Mouse (Mus musculus) testis, adult 2 months (tissue): ENCODE measurements around the gene Irak4. TPM values are rescaled to one million over a fixed set of nuclear protein-coding genes. Genes with fewer than 3 reads are reported as not detected.
A peak's percentile ranks its signal among the peaks of the same experiment; 100 is the strongest.

Experiments
- H3K27ac ChIP-seq: fragments of 200-500 bp; 2 replicates; pipeline ENCODE4 v1.5.1; 2012; ENCODE audit warnings: low read depth, low read length; ENCODE audit not compliant: control insufficient read depth, insufficient read depth
- H3K27me3 ChIP-seq: fragments of 200-500 bp; 2 replicates; pipeline ENCODE4 v1.6.1; 2012; ENCODE audit warnings: mild to moderate bottlenecking, low read length, moderate library complexity; ENCODE audit not compliant: control insufficient read depth, insufficient read depth
- H3K36me3 ChIP-seq: fragments of 200-500 bp; 2 replicates; pipeline ENCODE4 v1.6.1; 2012; ENCODE audit warnings: mild to moderate bottlenecking, low read length; ENCODE audit not compliant: control insufficient read depth, insufficient read depth
- H3K4me1 ChIP-seq: fragments of 200-500 bp; 2 replicates; pipeline ENCODE4 v1.6.1; 2012; ENCODE audit warnings: low read length; ENCODE audit not compliant: control insufficient read depth, insufficient read depth
- H3K4me3 ChIP-seq: fragments of 200-500 bp; 2 replicates; pipeline ENCODE4 v1.5.1; 2012; ENCODE audit warnings: low read depth, mild to moderate bottlenecking, low read length, moderate library complexity, mixed read lengths; ENCODE audit not compliant: control insufficient read depth
- CTCF ChIP-seq: fragments of 200-500 bp; IDR thresholded peaks from 2 replicates; pipeline ENCODE4 v1.5.1; 2012; ENCODE audit warnings: low read depth, mild to moderate bottlenecking, inconsistent platforms, low read length, moderate library complexity; ENCODE audit not compliant: control insufficient read depth, insufficient read depth, insufficient replicate concordance
- POLR2A ChIP-seq: fragments of 200-500 bp; IDR thresholded peaks from 2 replicates; pipeline ENCODE4 v1.6.1; 2012; ENCODE audit warnings: low read depth, mild to moderate bottlenecking, inconsistent platforms, low read length, moderate library complexity; ENCODE audit not compliant: control insufficient read depth
- polyA plus RNA-seq: library from polyadenylated mRNA; depleted of rRNA; stranded (reverse); fragments of >200 nt; gene quantifications from 2 replicates; pipeline ENCODE4 v1.2.3, GENCODE M21; 2012; rRNA removed

The Irak4 gene
- 4.7 and 5.1 TPM in 2 replicates for polyA plus RNA-seq

DNA sequence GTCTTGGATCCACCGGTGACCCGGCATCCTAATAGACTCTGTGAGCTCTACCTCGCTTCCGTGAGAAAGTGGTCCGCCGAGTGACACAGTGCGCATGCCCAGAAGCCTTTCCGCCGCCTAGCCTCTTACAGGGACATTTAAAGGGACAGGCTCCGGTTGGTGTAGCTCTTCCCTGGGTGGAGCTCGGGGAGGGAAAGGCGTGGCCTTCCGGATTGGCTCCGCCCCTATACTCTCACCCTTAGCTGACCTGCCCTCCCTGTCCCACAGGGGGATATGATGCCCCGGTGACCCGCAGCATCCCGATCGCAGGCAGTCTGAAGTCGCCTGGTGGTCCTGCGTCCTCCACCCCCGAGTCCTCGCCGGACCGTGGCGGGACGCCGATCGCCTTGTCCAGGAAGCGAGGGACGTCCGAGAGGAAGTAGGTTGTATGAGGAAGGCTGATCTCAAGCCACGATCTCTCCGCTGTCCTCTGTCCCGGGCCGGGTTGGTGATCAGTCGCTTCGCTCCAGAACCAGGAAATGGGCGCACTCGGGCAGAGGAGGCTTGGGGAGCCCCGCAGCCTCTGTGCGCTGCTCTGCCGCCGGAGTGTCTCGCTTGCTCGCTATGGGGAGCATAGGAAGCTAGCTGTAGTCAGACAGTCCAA lies at the start of gene Irak4, which contains the start of gene Pus7l:
Gene Irak4 (plus strand): TSS at position 235 of the 643 bp plus-strand sequence.
Gene Pus7l (minus strand): TSS at position 139 of the 643 bp plus-strand sequence.
- H3K36me3 ChIP-seq = no peaks in the 10 kb centered on the region
- TF ChIP-seq POLR2A = peak; percentile 24
- TF ChIP-seq CTCF = no peak
- H3K4me1 ChIP-seq = peaks cover 2% of the 10 kb centered on the region
- peak within 1 kb of the TSS; percentile 4; the same call in 1 of the 2 replicates for H3K27ac ChIP-seq
- H3K4me3 ChIP-seq = peak within 1 kb of the TSS; percentile 82
- H3K27me3 ChIP-seq = no peaks in the 10 kb centered on the region

- Histone ChIP-seq H3K36me3 (no peaks in the 10 kb centered on the region), H3K4me1 (peaks cover 4% of the 10 kb centered on the region), H3K27me3 (no peaks in the 10 kb centered on the region), H3K27ac (no peak overlapping the region), H3K4me3 (no peak overlapping the region)
- TF ChIP-seq POLR2A (no peak), CTCF (no peak)
These were observed 49.0 kb upstream of the Irak4 start for GRCm38 (mm10) chr15:94494445-94494844.

GRCm38 (mm10) chr15:94495936-94496335 lies 47.5 kb upstream of the Irak4 start:
- Histone ChIP-seq H3K36me3 (no peaks in the 10 kb centered on the region), H3K27ac (no peak overlapping the region), H3K4me1 (peaks cover 4% of the 10 kb centered on the region), H3K4me3 (peak overlapping the region; percentile 33), H3K27me3 (no peaks in the 10 kb centered on the region)
- TF ChIP-seq CTCF (peak; percentile 65; the same call in 1 of the 2 replicates), POLR2A (no peak)

DNA sequence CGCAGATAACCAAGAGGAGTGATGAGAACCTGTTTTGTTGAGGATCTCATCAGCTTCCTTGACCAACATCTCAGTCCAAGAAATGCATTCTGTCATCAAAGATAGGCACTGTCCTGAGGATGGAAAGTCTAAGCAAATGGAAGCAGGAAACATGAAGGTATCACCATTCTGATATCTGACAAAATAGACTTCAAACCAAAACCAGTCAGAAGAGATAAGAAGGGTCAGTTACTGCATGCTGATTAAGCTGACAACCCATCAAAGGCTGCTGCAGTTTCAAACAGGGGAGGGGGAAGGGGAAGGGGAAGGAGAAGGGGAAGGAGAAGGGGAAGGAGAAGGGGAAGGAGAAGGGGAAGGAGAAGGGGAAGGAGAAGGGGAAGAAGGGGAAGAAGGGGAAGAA lies 44.2 kb upstream of the Irak4 start:
- Histone ChIP-seq H3K27ac (no peak overlapping the region), H3K27me3 (no peaks in the 10 kb centered on the region), H3K4me3 (no peak overlapping the region), H3K36me3 (no peaks in the 10 kb centered on the region), H3K4me1 (peaks cover 4% of the 10 kb centered on the region)
- TF ChIP-seq POLR2A (no peak), CTCF (no peak)

GRCm38 (mm10) chr15:94503451-94504215 lies 39.8 kb upstream of the Irak4 start:
- Histone ChIP-seq H3K4me1 (no peaks in the 10 kb centered on the region), H3K27me3 (no peaks in the 10 kb centered on the region), H3K4me3 (no peak overlapping the region), H3K27ac (no peak overlapping the region), H3K36me3 (no peaks in the 10 kb centered on the region)
- TF ChIP-seq POLR2A (no peak), CTCF (no peak)

DNA sequence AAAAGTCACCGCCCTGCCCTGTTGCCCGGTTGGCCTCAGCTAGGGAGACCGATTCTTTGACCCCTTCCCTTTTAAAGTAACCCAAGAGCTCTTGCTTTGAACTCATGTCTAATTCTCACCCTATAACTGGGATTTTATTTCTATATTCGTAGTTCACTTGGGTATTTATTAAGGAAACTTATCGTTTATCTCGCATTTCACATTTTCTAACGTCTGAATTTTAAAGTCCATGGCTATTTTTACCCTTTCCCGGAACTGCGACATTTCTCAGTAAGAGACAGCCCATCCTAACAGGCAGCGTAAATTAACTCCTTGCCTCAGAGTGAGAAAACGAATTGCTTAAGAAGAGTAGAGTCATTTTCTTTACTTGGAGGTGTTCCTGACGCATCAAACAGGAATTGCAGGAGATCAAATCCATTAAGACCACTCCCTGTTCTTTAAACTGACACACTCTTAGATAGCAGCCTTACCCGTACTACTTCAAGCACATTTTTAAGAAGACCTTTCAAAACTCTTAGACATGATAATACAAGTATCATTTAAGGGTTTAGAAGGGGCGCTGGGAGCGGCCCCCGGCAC lies 25.4 kb upstream of the Irak4 start:
- Histone ChIP-seq H3K27ac (no peak overlapping the region), H3K4me1 (peaks cover 6% of the 10 kb centered on the region)
- no peak for TF ChIP-seq CTCF
- no peak for TF ChIP-seq POLR2A

More for the DNA sequence above, 25.4 kb upstream of the Irak4 start:
- H3K4me3 ChIP-seq = no peak overlapping the region
- H3K27me3 ChIP-seq = no peaks in the 10 kb centered on the region
- H3K36me3 ChIP-seq = no peaks in the 10 kb centered on the region
